Mouse (Mus musculus) ES-E14 (cell line): ENCODE results near the gene Snapc1.

Experiments
- CHD2 ChIP-seq: IDR thresholded peaks from 2 replicates; pipeline ENCODE4 v1.6.1; 2014; ENCODE audit warnings: mild to moderate bottlenecking, low read depth, low read length, inconsistent platforms
- HCFC1 ChIP-seq: IDR thresholded peaks from 2 replicates; pipeline ENCODE4 v1.6.1; 2012; ENCODE audit warnings: low read length, inconsistent platforms, borderline replicate concordance; ENCODE audit not compliant: insufficient read depth
- MAFK ChIP-seq: IDR thresholded peaks from 2 replicates; pipeline ENCODE4 v1.6.1; 2014; ENCODE audit warnings: mild to moderate bottlenecking, low read depth, low read length, inconsistent platforms; ENCODE audit not compliant: insufficient read depth
- ZC3H11A ChIP-seq: IDR thresholded peaks from 2 replicates; pipeline ENCODE4 v1.6.1; 2012; ENCODE audit warnings: low read depth, mild to moderate bottlenecking, inconsistent platforms, low read length, borderline replicate concordance
- ZNF384 ChIP-seq: IDR thresholded peaks from 2 replicates; pipeline ENCODE4 v1.6.1; 2012; ENCODE audit warnings: low read depth, low read length, inconsistent platforms

GRCm38 (mm10) chr12:73988393-73989008 lies 24.2 kb downstream of the Snapc1 start:
- TF ChIP-seq ZNF384 (no peak), CHD2 (no peak), HCFC1 (no peak), MAFK (no peak), ZC3H11A (no peak)
